Mouse (Mus musculus): ENCODE measurements around the gene Sowaha.

DNA sequence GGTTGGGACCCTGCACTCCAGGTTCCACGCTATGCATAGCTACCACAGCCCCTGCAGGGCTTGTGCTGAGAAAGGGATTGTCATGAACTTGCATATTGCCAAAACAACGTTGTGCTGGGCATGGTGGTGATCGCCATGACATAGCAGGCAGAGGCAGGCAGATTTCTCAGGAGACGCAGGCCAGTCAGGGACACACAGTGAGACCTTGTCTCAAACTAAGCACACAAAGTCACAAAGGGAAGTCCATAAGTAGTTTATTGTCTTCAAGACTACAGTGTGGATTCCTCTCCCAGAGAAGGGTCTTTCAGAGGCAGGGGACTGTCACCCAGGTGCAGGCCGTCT, 51.4 kb downstream of the Sowaha start:
- TF ChIP-seq CTCF (IDR thresholded peaks at IDR 0.05; ENCODE audit: low read depth) (no peak), EP300 (IDR thresholded peaks at IDR 0.05; ENCODE audit: low read depth) (no peak)

All from heart, postnatal 0 days (tissue).